Mouse (Mus musculus) adrenal gland, adult (tissue): ENCODE measurements at regions not wholly inside any gene's neighbourhood (a gene's known extent, or its start where the extent isn't known, plus 50 kb on each side); places are given as distances from the start of the nearest gene placed in this dataset.

Experiments used
- DNase-seq, 2 experiments: peaks; one replicate each; pipeline ENCODE4 v3.0.0; 2022 to 2023; ENCODE audit warnings: low spot score in 1 of 2; ENCODE audit not compliant: inconsistent age in 2 of 2

DNA sequence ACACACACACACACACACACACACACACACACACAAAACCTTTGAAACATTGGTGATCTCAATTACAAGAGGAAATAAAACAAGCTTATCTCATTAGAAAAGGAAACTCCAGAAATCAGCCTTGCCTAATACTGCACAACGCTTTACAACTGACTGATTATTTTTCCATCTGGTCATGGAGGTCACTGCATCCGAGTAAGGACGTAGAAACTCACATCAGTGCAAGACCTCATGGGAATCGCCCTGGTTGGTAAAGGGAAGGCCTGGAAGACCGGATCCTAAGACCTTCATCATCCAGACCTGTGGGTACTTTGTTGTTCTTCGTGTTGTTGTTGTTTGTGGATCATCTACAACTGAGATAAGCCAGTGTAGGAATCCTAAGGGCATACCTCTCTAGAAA is 77.8 kb upstream of the Sestd1 start:
- DNase-seq: no peak

DNA sequence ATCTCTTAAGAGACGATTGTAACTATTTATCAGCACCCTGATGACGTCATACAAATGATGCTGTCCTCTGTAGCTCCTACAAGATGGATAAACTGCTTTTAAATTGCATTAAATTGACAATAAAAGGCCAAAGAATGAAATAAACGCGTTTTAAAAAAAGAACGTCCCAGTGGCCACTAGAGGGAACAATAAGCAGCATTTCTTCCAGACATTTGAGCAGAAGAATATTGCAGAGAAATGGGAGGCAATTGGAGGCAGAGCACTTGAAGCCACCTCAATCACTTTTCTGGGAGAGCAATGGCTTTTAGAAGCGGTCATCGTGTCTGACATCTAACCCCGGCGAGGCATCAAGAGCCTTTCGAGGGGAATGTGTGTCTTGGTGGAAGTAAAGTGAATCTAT is 76.4 kb upstream of the Sestd1 start:
- DNase-seq: no peak

DNA sequence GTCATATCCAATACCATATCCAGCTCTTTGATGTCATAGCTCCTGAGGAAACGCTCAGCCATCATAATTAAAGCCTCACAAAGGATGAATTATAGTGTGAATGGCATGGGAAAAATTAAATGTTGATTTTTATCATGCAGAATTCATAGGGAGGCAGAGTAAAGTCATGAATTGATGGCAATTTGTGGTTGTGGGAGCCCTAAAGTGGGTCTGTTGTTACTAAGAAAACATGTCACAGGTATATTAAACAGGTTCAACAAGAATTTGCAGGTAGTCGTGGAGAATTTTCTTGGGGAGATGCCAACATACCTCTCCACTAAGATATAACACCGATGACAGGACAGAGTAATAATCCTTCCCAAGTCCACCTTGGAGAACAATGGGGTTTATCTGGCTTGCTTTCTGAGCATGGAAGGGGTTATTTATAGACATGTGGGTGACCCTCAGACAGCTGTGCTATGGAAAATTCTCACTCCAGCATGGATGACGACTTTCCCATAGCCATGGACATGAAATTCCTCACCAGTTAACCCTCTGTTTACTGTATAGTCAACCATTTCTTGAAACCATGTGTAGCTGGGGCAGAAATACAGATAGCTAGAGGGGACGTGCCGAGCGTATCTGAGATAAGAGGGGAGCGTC is 71.7 kb upstream of the Sestd1 start:
- no peak for DNase-seq

DNA sequence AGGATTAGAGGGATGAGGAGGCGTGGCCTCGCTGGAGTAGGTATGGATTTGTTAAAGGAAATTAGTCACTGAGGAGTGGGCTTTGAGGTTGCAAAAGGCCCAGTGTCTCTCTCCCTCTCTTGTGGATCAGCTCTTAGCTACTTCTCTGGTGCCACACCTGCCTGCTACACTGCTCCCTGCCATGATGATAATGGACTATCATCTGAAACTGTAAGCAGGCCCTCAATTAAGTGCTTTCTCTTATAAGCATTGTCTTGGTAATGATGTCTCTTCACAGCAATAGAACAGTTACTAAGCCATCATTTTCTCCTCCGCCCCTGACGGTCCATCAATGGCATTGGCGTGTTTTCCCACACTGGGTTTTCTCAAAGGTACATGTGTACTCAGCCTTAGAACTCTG is 66.6 kb upstream of the Sestd1 start:
- DNase-seq: no peak

DNA sequence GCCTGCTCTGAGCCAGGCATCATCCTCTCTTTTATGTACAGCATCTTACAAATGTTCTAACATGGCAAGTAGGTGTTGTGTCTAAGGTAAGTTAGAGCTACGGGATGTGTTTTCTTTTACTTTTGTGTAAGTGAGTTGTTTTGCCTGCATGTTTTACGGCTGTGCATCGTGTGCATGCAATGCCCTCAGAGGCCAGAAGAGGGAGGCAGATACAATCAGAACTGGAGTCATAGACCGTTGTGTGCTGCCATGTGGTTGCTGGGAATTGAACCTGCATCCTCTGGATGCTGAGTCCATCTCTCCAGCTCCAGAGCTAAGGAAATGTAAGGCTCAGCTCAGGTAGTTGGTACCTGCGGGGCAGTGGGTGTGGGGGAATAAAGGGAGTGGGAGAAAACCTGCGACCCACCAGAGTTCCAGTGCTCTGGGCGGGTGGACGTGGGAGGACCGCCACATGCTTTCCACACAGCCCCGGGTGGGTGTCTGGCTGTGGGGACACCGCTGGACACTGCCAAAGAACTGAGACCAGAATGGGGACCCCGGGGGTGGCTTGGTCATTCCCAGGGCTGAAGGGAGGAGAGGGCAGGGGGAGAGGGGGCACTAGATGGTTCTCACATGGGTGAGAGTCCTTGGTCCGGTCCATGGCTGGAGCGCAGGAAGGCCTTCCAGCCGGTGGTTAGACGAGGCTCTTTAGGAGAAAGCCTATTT is 63.5 kb upstream of the Sestd1 start:
- peak in 1 of 2 experiments; percentile 26 for DNase-seq

DNA sequence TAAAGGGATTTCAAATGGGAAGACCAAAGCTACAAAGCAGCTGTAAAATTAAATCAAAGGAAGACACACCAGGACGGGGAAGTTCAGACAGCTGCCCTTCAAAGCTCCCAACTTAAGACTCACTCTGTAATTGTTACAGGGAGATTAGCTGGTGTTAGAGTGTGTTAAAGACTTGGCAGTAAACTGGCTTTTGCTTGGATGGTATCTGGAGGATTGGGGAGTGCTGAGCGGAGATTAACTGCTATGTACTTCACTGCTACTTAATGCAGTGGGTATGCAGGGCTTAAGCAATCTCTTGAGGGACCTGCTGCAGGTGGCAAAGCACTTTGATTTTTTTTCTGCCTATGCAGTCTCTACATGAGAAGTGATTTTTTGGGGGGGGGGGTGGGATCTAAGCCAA is 62.0 kb upstream of the Sestd1 start:
- DNase-seq: no peak

DNA sequence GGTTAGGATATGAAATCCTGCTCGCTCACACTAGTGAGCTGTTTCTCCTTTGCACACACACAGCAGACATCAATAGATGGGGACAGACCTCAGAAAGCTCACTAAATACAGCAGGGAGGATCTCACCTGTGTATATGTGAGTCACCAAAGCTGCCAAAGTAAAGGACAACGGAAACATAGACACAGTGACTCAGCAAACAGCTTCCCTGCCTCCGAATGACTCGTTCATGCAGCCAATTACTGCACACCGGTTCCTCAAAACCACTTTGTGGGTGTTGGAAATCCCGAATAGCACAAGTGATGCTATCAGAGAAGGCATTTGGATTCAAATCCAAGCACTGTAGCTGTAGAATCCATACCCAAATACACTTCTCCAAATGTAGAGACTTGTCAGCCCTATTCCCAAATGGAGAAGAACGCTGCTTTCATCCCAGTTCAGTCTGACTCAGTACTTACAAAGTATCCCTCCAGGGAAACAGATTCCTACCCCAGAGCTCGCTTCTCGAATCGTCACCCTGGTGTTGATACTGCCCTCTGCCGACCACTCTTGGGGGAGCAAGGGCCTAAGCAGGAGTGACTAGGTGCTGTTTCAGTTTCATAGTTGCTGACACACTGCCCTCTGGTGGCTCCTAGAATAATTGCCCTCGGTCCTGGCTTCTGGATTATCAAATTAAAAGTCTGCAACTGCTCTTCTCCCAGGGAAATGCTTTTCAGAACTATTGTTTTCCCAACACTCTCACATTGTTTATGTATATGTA is 61.4 kb upstream of the Sestd1 start:
- DNase-seq: peak; percentile 90 to 97

DNA sequence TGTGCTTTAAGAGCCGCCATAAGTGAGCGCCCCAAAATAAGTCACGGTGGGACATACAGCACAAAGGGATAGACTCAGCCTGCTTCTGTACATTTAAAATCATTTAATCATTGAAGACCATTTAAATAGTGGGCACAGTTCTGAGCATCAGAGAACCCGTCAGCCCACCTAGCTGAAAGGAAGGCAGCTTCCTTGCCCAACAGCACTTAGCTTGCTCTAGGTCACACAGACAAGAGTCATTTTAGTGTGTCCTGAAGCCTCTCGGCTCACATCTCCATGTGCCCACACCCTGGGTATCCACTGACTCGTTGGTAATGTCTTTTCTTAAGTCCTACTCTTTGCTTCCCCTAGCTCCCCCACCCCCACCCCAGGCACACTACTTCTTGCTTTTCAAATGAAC is 59.7 kb upstream of the Sestd1 start:
- DNase-seq: no peak

DNA sequence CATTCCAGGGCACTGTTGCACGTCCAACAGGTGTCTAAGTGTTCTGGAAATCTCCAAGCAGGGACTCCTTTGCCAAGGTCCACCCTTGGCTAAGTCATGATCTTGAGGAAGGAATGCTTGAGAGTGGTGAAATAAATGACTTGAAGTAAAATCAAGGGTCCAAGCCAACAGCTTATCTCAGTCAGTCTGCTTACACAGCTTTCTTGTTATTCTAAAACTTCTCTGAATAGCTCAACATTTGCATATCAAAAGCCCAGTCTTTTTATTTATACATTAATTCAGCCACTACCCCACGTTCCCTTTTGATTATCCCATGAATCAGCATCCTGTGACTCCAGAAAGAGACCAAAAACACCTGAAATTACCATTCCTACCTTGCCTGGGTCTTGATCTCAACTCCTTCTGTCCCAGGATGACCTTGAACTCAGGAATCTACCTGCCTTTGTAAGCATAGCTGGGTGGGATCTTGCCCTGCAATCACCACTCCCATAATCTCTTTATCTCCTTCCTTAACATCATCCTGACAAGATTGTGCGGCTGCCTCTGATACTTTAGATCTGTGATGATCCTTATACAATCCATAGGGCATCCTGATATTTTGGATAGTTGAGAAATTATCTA is 57.5 kb upstream of the Sestd1 start:
- DNase-seq: no peak

DNA sequence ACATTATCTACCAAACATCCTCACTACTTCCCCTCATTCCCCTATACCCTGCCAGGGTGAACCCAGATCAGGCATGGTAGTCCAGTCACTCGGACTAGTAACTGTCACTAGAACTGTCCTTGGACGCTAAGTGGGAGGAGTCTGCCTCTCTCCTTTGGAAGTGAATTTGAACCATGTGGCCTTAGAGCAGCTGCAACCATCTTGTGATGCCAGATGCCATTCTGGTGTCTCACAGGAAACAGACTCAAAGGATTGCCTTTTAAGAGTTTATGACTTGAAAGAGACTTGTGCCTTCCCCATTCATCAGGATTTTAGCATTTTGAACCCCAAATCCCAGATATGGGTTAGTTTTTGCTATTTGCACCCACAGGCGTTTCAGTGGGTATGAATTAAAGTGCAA is 56.9 kb upstream of the Sestd1 start:
- DNase-seq: no peak

DNA sequence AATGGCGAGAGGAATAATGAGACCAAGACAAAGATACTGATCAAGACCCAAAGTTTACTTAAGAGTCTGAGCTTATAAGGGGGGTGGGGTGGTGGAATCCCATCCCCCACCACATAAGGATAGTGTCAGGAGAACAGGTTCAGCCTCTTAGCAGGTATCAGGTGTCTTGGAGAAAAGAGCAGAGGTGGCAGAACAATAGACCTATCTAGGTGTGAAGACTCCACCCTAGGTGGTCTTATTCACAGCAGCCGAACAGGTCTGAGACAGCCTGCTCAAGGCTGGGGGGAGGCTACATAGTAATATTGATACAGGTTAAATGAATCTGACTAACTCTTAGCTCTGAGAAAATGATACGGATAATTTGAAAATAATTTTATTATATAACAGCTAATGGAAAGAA is 56.4 kb upstream of the Sestd1 start:
- DNase-seq: no peak

DNA sequence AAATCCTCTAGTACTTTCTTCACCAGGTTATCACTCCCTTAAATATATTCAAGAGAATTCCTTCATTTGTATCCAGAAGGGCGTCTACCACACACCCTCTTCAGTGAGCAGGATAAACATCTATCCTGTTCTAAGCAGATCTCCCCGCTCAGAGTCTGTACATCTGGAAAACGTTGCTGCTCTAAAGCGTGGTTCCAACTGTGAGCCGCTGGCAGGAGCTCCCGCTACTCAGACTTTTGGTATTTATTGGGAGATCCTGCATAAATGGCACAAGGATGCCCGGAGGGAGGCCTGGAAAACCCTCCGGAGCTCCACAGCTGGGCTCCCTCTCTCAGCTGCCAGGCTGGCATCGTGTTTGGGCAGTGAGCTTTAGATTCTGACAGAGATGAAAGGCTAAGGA is 54.3 kb upstream of the Sestd1 start:
- no peak for DNase-seq

DNA sequence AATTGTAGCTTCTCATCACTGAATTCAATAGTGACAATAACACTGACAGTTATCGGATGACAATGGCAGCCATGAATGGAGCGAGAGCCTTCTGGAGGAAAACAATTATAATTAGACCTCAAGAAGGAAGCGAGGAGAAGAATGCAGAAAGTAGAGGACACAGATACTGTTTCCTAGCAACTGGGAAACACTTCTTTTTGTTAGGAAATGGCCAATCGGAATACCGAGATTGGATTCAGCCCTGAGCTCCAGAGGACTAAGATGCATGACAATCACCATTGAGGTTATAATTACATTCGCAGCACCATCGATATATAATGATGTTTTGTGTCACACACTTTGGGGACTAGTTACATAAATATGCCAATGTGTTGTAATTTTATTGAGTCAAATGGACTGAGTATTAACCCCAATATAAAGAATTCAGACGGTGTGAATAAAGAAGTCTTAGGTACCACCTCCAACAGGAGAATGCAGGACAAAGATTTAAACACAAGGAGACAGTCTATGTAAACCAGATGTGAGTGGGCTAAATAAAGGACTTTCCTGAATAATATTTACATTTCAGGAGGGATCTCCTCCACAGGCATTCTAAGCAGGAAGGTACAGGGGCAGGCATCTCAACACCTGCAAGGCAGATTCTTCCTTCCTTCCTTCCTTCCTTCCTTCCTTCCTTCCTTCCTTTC is 53.1 kb upstream of the Sestd1 start:
- DNase-seq: no peak
